Mouse (Mus musculus): Measurements from ENCODE around the gene Cs. TPM values are rescaled to one million over a fixed set of nuclear protein-coding genes. Genes with fewer than 3 reads are reported as not detected.

The Cs gene
- total and polyA plus RNA-seq, 3 experiments, result 133 to 256 (median 161) TPM

DNA sequence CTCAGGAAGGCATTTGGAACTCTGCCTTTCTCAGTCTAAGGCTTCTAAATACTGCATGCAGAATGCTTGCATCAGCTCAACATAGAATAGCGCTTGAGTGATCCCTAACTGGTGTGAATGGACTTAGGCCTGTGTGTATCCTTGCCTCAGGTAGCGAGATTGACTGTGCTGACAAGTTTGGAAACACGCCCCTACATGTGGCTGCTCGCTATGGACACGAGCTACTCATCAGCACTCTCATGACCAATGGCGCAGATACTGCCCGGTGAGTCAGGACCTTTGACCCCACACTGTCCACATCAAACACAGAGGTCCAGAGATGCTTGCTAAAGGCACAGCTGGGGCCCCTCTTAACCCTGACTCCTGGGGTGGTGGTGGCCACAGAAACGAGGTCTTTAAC lies 44.9 kb downstream of the Cs start:
- TF ChIP-seq MYB (IDR thresholded peaks at IDR 0.05; ENCODE audit: low read depth, low read length) (no peak), EP300 (IDR thresholded peaks at IDR 0.05; ENCODE audit: low read depth in 1 of 2, low read length in 2 of 2) (no peak), ETS1 (IDR thresholded peaks at IDR 0.05; ENCODE audit: low read depth, low read length) (no peak), E2F4 (IDR thresholded peaks at IDR 0.05; ENCODE audit: borderline replicate concordance, low read depth, low read length) (no peak), CHD1 (IDR thresholded peaks at IDR 0.05; ENCODE audit: low read depth, low read length) (no peak), MYC (IDR thresholded peaks at IDR 0.05; ENCODE audit: low read depth, low read length) (no peak)
- Histone ChIP-seq H3K4me1 (ENCODE audit: control insufficient read depth in 1 of 2, insufficient read depth in 2 of 2, low read length in 2 of 2) (peaks cover 0 to 3% of the 10 kb centered on the region in 2 experiments; a peak in 2 of 4 replicates), H3K9ac (ENCODE audit: control insufficient read depth, low read depth, low read length, poor library complexity, severe bottlenecking) (no peak overlapping the region), H3K79me2 (ENCODE audit: control insufficient read depth, insufficient read depth, low read length, poor library complexity) (peaks cover 15% of the 10 kb centered on the region), H3K36me3 (ENCODE audit: control insufficient read depth in 1 of 2, insufficient read depth in 2 of 2, low read length in 2 of 2) (peaks cover 0 to 8% of the 10 kb centered on the region in 2 experiments; a peak in 3 of 4 replicates), H3K27me3 (ENCODE audit: control insufficient read depth in 1 of 2, insufficient read depth in 2 of 2, low read length in 2 of 2) (no peaks in the 10 kb centered on the region), H3K4me3 (ENCODE audit: control insufficient read depth in 1 of 2, insufficient read depth in 1 of 2, low read depth in 2 of 2, low read length in 2 of 2) (no peak overlapping the region), H3K9me3 (replicated peaks; ENCODE audit: insufficient read depth, low read length) (no peaks in the 10 kb centered on the region), H3K27ac (ENCODE audit: control insufficient read depth, low read depth, low read length) (no peak overlapping the region)
- no peak for DNase-seq (ENCODE audit: low read depth, low spot score)

DNA sequence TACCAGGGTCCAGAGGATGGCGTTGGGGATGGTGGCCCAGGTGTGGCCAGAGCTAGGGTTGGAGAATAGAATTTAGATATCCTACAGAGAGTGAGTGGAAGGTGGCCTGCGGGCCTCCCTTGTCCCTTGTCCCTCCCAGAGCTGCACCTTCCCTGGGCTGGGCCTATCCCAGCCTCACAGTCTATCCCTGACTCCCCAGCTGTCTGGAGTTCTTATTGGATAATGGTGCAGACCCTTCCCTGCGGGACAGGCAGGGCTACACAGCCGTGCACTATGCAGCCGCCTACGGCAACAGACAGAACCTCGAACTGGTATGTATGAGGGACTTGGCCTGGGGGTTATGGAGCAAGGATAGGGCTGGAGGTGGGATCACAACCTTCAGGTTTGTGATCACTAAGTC lies 48.4 kb downstream of the Cs start:
- Histone ChIP-seq H3K36me3 (ENCODE audit: control insufficient read depth in 1 of 2, insufficient read depth in 2 of 2, low read length in 2 of 2) (peaks cover 0 to 10% of the 10 kb centered on the region in 2 experiments; a peak in 3 of 4 replicates), H3K9ac (ENCODE audit: control insufficient read depth, low read depth, low read length, poor library complexity, severe bottlenecking) (no peak overlapping the region), H3K9me3 (replicated peaks; ENCODE audit: insufficient read depth, low read length) (no peaks in the 10 kb centered on the region), H3K27ac (ENCODE audit: control insufficient read depth, low read depth, low read length) (no peak overlapping the region), H3K27me3 (ENCODE audit: control insufficient read depth in 1 of 2, insufficient read depth in 2 of 2, low read length in 2 of 2) (no peaks in the 10 kb centered on the region), H3K4me1 (ENCODE audit: control insufficient read depth in 1 of 2, insufficient read depth in 2 of 2, low read length in 2 of 2) (0 out of 4 replicates have a peak, but pooled peaks cover 0 to 6% of the 10 kb centered on the region in 2 experiments), H3K4me3 (ENCODE audit: control insufficient read depth in 1 of 2, insufficient read depth in 1 of 2, low read depth in 2 of 2, low read length in 2 of 2) (no peak overlapping the region), H3K79me2 (ENCODE audit: control insufficient read depth, insufficient read depth, low read length, poor library complexity) (no peaks in the 10 kb centered on the region)
- no peak for TF ChIP-seq POLR2A (IDR thresholded peaks at IDR 0.05; ENCODE audit: control insufficient read depth in 1 of 2, insufficient read depth in 1 of 2, low read depth in 1 of 2, low read length in 2 of 2, poor library complexity in 1 of 2)
- no peak for TF ChIP-seq ZNF384 (IDR thresholded peaks at IDR 0.05; ENCODE audit: low read depth, low read length)
- TF ChIP-seq SMC3 (IDR thresholded peaks at IDR 0.05; ENCODE audit: low read depth, low read length), result no peak
- DNase-seq (ENCODE audit: low read depth, low spot score), result no peak

DNA sequence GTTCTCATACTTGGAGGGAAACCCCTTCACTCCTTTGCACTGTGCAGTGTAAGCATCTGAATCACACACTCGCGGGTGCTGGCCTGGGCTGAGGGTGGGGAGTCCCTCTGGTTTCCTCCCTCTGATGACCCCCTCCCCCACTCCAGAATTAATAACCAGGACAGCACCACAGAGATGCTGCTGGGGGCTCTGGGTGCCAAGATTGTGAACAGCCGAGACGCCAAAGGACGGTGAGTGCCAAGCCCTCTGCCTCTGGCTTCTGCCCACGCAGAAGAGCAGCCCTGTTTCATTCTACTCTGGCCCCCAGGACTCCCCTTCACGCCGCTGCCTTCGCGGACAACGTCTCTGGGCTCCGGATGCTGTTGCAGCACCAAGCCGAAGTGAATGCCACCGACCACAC lies 51.4 kb downstream of the Cs start:
- Histone ChIP-seq H3K79me2 (ENCODE audit: control insufficient read depth, insufficient read depth, low read length, poor library complexity) (no peaks in the 10 kb centered on the region), H3K4me3 (ENCODE audit: control insufficient read depth in 1 of 2, insufficient read depth in 1 of 2, low read depth in 2 of 2, low read length in 2 of 2) (no peak overlapping the region), H3K9ac (ENCODE audit: control insufficient read depth, low read depth, low read length, poor library complexity, severe bottlenecking) (no peak overlapping the region), H3K4me1 (ENCODE audit: control insufficient read depth in 1 of 2, insufficient read depth in 2 of 2, low read length in 2 of 2) (0 out of 4 replicates have a peak, but pooled peaks cover 0 to 6% of the 10 kb centered on the region in 2 experiments), H3K36me3 (ENCODE audit: control insufficient read depth in 1 of 2, insufficient read depth in 2 of 2, low read length in 2 of 2) (peaks cover 0 to 9% of the 10 kb centered on the region in 2 experiments; a peak in 3 of 4 replicates), H3K27me3 (ENCODE audit: control insufficient read depth in 1 of 2, insufficient read depth in 2 of 2, low read length in 2 of 2) (no peaks in the 10 kb centered on the region), H3K27ac (ENCODE audit: control insufficient read depth, low read depth, low read length) (no peak overlapping the region), H3K9me3 (replicated peaks; ENCODE audit: insufficient read depth, low read length) (no peaks in the 10 kb centered on the region)
- no peak for DNase-seq (ENCODE audit: low read depth, low spot score)
- TF ChIP-seq MEF2A (IDR thresholded peaks at IDR 0.05; ENCODE audit: extremely low read depth, insufficient replicate concordance, low read depth, low read length, poor library complexity, severe bottlenecking) (no peak), ZMIZ1 (IDR thresholded peaks at IDR 0.05; ENCODE audit: low read depth, low read length) (no peak), CHD2 (IDR thresholded peaks at IDR 0.05; ENCODE audit: low read length) (no peak), MYC (IDR thresholded peaks at IDR 0.05; ENCODE audit: low read depth, low read length) (no peak), MAFK (IDR thresholded peaks at IDR 0.05; ENCODE audit: borderline replicate concordance, low read depth, low read length) (no peak)
